Mouse (Mus musculus) intestine, embryonic 14.5 days (tissue): ENCODE data around the gene Tnfrsf13b. TPM values are rescaled to one million over a fixed set of nuclear protein-coding genes. Genes with fewer than 3 reads are reported as not detected.
"Not testable (repeated sequence)": the region's sequence is repeated elsewhere in the genome, so short reads cannot be mapped to it uniquely, and the experiment has no call there.

Experiments
- ATAC-seq: fragments of 200-750 bp; cut with Nextera tagmentation; replicated peaks from 2 replicates; pipeline ENCODE4 v1.8.0; 2017; ENCODE audit warnings: low read depth, moderate number of reproducible peaks, moderate TSS enrichment, moderate library complexity; ENCODE audit not compliant: low FRiP score, low TSS enrichment
- DNase-seq: peaks from one replicate; pipeline ENCODE4 v3.0.0-alpha.2; 2018; ENCODE audit warnings: low spot score
- H3K27ac ChIP-seq: fragments of 300-500 bp; sonication (generic); 2 replicates; pipeline ENCODE4 v1.5.1; 2014; ENCODE audit warnings: low read depth, mild to moderate bottlenecking, control low read depth
- H3K27me3 ChIP-seq: fragments of 300-500 bp; sonication (generic); replicated peaks from 2 replicates; pipeline ENCODE4 v1.6.1; 2014; ENCODE audit warnings: low read length, control low read depth; ENCODE audit not compliant: control insufficient read depth, insufficient read depth
- H3K36me3 ChIP-seq: fragments of 300-500 bp; sonication (generic); 2 replicates; pipeline ENCODE4 v1.6.1; 2014; ENCODE audit warnings: low read length, control low read depth; ENCODE audit not compliant: control insufficient read depth, insufficient read depth
- H3K4me1 ChIP-seq: fragments of 300-500 bp; sonication (generic); replicated peaks from 2 replicates; pipeline ENCODE4 v1.6.1; 2014; ENCODE audit warnings: low read length, control low read depth, mixed read lengths; ENCODE audit not compliant: control insufficient read depth, insufficient read depth
- H3K4me2 ChIP-seq: fragments of 300-500 bp; sonication (generic); 2 replicates; pipeline ENCODE4 v1.6.1; 2014; ENCODE audit warnings: low read length
- H3K4me3 ChIP-seq: fragments of 300-500 bp; sonication (generic); 2 replicates; pipeline ENCODE4 v1.5.1; 2014; ENCODE audit warnings: low read depth, low read length, control low read depth, mixed read lengths
- H3K9ac ChIP-seq: fragments of 300-500 bp; sonication (generic); 2 replicates; pipeline ENCODE4 v1.6.1; 2014; ENCODE audit warnings: mild to moderate bottlenecking, low read length
- H3K9me3 ChIP-seq: fragments of 300-500 bp; sonication (generic); 2 replicates; pipeline ENCODE4 v1.6.1; 2016; ENCODE audit warnings: low read length, control low read depth; ENCODE audit not compliant: control insufficient read depth
- WGBS: fragments of 180-500 bp; shearing (Covaris S2); extraction: QIAGEN DNeasy Blood & Tissue Kit; methylation state at CpG from one replicate; pipeline ENCODE4 v1.1.7; 2014; 5-methylcytosine and 5-hydroxymethylcytosine counted together
- polyA plus RNA-seq: library from polyadenylated mRNA; unstranded; fragments of >200 nt; fragmentation: Nextera tagmentation; extraction: Ambion mirVana; gene quantifications from 2 replicates; pipeline ENCODE4 v1.2.1, GENCODE M21; 2014

Tnfrsf13b gene
- polyA plus RNA-seq, 1 experiment from 2014 or later, result 2.3 TPM

GRCm38 (mm10) chr11:61159796-61160732, 33.5 kb downstream of the Tnfrsf13b start:
- H3K36me3 ChIP-seq, result peaks cover 100% of the 10 kb centered on the region
- ATAC-seq, result no peak

DNA sequence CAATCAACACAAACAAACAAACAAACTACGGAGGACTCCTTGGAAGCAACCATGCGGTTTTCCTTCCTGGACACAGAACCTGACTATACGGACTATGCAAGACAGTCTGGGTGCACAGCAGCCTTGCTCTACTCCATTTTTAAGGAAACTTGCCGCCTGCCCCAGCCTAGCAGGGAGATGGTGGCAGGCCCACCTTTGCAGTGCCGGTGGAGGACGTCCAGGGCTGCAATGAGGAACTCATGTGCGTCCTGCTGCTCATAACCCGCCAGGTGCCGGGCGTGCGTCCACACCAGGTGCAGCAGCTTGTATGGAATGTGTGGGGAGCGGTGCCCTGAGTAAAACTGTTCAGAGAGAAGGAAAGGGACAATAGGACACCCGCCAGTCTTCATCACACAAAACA, 34.6 kb downstream of the Tnfrsf13b start:
- H3K9ac ChIP-seq, result no peak overlapping the region
- H3K27me3 ChIP-seq, result no peaks in the 10 kb centered on the region
- DNase-seq (no peak), ATAC-seq (no peak)
- H3K9me3 ChIP-seq, result no peaks in the 10 kb centered on the region
- no peak overlapping the region for H3K4me2 ChIP-seq
- no peak overlapping the region for H3K27ac ChIP-seq
- peaks cover 100% of the 10 kb centered on the region for H3K36me3 ChIP-seq
- no peaks in the 10 kb centered on the region for H3K4me1 ChIP-seq
- 91% methylated on average over 13 of the region's 13 CpGs for WGBS
- H3K4me3 ChIP-seq, result no peak overlapping the region

More at GRCm38 (mm10) chr11:61159796-61160732, 33.5 kb downstream of the Tnfrsf13b start:
- no peak overlapping the region for H3K27ac ChIP-seq
- H3K9ac ChIP-seq, result no peak overlapping the region
- no peak overlapping the region for H3K4me2 ChIP-seq
- H3K4me1 ChIP-seq, result no peaks in the 10 kb centered on the region
- no peak for DNase-seq
- no peaks in the 10 kb centered on the region for H3K9me3 ChIP-seq
- WGBS, result 83% methylated on average over 11 of the region's 11 CpGs
- H3K27me3 ChIP-seq, result no peaks in the 10 kb centered on the region
- H3K4me3 ChIP-seq, result no peak overlapping the region

DNA sequence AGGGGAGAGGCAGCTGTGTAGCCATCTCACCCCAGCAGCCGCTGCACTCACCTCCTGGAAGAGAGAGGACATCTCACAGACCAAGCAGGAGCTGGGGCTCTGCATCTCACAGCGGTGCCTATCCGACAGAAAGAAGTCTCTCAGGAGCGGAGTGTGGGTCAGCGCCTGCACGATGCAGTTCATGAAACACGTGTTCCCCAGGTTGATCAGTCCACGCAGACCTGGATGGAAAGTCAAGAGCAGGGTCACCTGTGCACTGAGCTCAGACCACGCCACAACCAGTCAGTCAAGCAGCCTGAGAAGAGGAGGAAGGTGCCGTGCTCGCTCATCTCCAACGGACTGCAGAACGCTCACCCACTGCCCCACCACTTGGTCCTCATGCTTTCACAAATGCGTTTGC, 36.2 kb downstream of the Tnfrsf13b start:
- Histone ChIP-seq H3K27me3 (no peaks in the 10 kb centered on the region), H3K9ac (no peak overlapping the region), H3K4me1 (no peaks in the 10 kb centered on the region), H3K4me2 (no peak overlapping the region), H3K9me3 (no peaks in the 10 kb centered on the region), H3K36me3 (peaks cover 100% of the 10 kb centered on the region), H3K4me3 (no peak overlapping the region), H3K27ac (no peak overlapping the region)
- no peak for ATAC-seq
- 95% methylated on average over 14 of the region's 14 CpGs for WGBS
- DNase-seq, result no peak

DNA sequence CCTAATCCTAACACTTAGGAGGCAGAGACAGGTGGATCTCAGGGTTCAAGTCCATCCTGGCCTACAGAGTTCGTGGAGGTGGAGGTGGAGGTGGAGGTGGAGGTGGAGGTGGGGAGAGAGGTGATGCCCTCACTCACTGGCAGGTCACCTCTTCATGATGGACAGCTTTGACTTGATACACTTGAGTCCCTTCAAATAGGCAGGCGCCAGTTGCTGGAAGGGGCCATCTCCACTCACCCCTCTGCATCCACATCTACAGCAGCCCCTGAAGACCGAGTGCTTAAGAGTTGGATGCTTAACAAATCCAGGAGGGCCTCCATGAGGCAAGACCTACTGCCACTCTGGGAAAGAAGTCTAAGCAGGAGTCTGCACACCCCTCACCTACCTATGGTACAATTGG, 36.8 kb downstream of the Tnfrsf13b start:
- Histone ChIP-seq H3K9me3 (no peaks in the 10 kb centered on the region), H3K4me3 (no peak overlapping the region), H3K9ac (no peak overlapping the region), H3K4me1 (no peaks in the 10 kb centered on the region), H3K4me2 (no peak overlapping the region), H3K36me3 (peaks cover 100% of the 10 kb centered on the region), H3K27me3 (no peaks in the 10 kb centered on the region), H3K27ac (no peak overlapping the region)
- no peak for ATAC-seq
- no peak for DNase-seq
- WGBS, result 92% methylated on average over 3 of the region's 3 CpGs

GRCm38 (mm10) chr11:61164366-61164765, 37.8 kb downstream of the Tnfrsf13b start:
- Histone ChIP-seq H3K4me1 (peaks cover 3% of the 10 kb centered on the region), H3K4me3 (no peak overlapping the region), H3K9me3 (no peaks in the 10 kb centered on the region), H3K27ac (no peak overlapping the region), H3K4me2 (no peak overlapping the region), H3K27me3 (no peaks in the 10 kb centered on the region), H3K36me3 (peaks cover 90% of the 10 kb centered on the region), H3K9ac (no peak overlapping the region)
- DNase-seq (no peak), ATAC-seq (no peak)
- 93% methylated on average over 6 of the region's 6 CpGs for WGBS

DNA sequence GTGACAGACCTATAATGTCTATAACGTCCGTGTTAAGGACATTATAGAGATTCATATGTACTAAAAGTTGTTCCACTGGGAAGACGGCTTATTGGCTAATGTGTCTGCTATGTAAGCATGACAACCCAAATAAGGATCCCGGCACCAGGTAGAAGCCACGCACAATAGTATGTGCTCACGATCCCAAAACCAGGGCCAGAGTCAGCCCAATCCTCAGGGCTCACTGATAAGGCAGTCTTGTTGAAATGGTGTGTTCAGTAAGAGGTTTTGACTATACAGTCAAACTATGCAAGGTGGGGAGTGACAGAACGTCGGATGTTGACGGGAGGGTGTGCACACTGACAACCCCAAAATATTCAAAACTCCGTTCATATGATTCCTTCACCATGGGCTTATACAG, 38.3 kb downstream of the Tnfrsf13b start:
- ATAC-seq, result no peak
- H3K4me1 ChIP-seq, result peaks cover 3% of the 10 kb centered on the region
- H3K9me3 ChIP-seq, result no peaks in the 10 kb centered on the region
- no peak overlapping the region for H3K9ac ChIP-seq
- DNase-seq, result no peak
- WGBS, result 93% methylated on average over 10 of the region's 10 CpGs
- no peak overlapping the region for H3K27ac ChIP-seq
- peaks cover 85% of the 10 kb centered on the region for H3K36me3 ChIP-seq
- no peak overlapping the region for H3K4me3 ChIP-seq
- no peak overlapping the region for H3K4me2 ChIP-seq
- H3K27me3 ChIP-seq, result no peaks in the 10 kb centered on the region

DNA sequence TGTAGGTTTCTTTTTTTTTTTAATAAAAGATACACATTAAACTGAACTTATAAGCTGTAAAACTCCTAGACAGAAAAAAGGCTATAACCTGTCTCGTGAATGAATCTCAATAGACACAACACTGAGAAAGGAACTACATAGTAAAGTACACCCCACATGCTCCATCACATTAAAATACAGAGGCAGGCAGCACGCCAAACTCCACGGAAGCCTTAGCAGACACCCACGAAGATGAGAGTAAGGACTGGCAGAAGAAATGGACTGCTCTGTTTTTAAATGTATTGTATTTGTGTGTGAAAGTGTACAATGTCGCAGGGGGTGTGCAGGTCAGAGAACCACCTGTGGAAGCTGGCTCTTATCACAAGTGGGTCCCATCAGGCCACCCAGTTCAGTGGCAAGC, 43.6 kb downstream of the Tnfrsf13b start:
- WGBS, result 81% methylated on average over 5 of the region's 5 CpGs
- Histone ChIP-seq H3K36me3 (peaks cover 32% of the 10 kb centered on the region), H3K9me3 (no peaks in the 10 kb centered on the region), H3K9ac (no peak overlapping the region), H3K4me2 (no peak overlapping the region), H3K4me3 (no peak overlapping the region), H3K27me3 (no peaks in the 10 kb centered on the region), H3K27ac (no peak overlapping the region), H3K4me1 (peaks cover 24% of the 10 kb centered on the region)
- no peak for ATAC-seq
- no peak for DNase-seq

DNA sequence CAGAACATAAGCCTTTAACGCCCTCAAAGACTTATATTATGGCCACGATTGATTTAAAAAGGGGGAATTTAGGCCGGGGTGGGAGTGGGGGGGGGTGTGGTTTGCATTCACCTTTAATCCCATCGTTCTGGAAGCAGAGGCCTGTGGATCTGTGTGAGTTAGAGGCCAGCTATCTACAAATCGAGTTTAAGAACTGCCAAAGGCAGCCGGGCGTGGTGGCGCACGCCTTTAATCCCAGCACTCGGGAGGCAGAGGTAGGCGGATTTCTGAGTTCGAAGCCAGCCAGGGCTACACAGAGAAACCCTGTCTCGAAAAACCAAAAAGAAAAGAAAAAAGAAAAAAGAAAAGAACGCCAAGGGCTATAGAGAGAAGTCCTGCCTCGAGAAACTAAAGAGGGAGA, 46.9 kb downstream of the Tnfrsf13b start:
- DNase-seq, ATAC-seq, H3K9me3 ChIP-seq, H3K27ac ChIP-seq, H3K9ac ChIP-seq, H3K36me3 ChIP-seq, H3K27me3 ChIP-seq: not testable (repeated sequence)
- peaks cover 24% of the 10 kb centered on the region for H3K4me1 ChIP-seq
- WGBS, result 32% methylated on average over 15 of the region's 15 CpGs
- H3K4me2 ChIP-seq, result peak overlapping the region; percentile 53
- H3K4me3 ChIP-seq, result peak overlapping the region; percentile 100
